Mouse (Mus musculus) regulatory T cell (primary cell): ENCODE results near the gene Fam114a1.

Experiments used
- in situ Hi-C: fragments of 300-600 bp; cut with MboI, MseI; formaldehyde crosslinking; loops from one replicate; pipeline ENCODE4 v1.15.1; 2025; ENCODE audit warnings: high pct_unique_total_duplicates

Gene Fam114a1

DNA sequence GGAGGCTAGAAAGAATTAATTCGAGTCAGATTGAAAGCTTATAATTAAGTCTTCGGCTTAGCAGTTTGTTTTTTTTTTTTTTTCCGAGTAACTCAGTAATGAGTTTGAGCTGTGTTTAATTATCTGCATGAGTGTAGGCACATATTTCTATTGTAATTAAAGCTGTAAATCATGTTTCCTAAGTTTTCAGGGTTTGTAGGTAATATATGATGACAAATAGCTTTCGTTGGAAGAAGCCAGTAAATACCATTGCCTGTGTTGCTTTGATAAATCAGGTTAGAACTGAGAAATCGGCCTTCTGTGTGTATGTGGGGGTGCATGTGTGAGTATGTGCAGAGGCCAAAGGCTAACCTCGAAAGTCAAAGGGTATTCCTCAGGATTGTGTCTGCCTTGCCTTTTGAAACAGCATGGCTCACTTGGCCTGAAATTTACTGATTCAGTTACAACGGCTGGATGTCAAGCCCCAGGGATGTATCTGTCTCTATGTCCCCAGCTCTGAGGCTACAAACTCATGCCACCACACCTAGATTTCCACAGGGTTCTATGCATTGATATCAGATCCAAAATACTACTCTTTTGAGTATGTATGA, 34.2 kb downstream of the Fam114a1 start:
- in situ Hi-C loops: no loop called here

DNA sequence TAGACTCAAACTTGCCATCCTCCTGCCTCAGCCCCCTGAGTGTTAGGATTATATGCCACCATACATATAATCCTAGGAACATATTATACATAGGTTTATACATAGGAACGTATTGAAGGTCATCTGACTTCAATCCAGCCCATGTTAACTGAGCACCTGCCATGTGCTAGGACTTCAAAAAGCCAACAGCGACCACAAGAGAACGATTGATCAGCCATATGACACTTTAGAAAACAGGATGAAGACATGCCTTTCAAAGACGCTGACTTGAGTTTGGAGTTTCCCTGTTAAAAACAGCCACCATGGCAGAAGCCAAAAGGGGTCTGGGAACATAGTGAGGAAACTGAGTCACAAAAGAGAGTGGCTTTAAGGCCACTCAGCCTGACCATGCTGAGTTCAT, 35.4 kb downstream of the Fam114a1 start:
- in situ Hi-C loops: no loop called here

DNA sequence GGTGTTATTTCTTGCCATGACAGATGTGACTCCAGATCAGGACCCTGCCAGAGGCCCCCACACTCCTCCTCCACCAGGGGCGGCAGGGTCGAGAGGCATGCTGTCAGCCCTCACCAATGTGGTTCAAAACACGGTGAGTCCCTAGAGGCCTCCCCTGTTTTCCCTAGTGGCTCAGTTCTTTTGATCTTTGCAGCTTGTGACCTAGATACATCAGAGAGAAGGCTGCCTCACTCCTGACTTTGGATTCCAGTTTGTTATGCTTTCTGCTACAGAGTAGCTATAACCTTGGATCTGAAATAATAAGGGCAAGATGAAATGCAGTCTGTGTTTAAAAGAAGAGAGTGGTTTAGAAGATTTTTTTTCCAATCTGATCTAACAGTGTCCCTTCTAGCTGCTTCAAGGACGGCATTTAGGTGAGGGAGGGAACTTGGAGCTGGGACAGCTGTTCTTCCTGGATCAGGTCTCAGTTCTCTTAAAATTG, 36.2 kb downstream of the Fam114a1 start:
- in situ Hi-C loops: no loop called here

GRCm38 (mm10) chr5:65011901-65012573, 42.2 kb downstream of the Fam114a1 start:
- in situ Hi-C loops: no loop called here

DNA sequence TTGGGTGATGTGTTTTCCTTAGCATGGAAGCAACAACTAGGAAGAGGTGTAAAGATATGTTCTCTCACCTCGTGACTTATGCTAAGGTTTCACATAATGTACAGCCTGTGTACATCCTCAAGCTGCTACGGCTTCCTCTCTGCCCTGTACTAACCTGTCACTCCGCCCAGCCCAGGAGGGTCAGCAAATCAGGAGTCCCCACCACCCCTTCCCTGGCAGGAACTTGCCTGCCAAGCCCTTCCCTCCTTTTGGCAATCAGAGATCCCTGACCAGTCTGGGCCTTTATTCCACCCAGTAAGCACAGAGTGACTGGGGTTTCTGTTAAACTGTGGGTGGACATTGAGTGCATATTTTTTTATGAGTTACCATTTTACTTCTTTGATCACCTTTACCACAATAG, 45.6 kb downstream of the Fam114a1 start:
- in situ Hi-C loops: no loop called here

- in situ Hi-C loops: no loop called here
Observed at GRCm38 (mm10) chr5:65019109-65019508, 49.2 kb downstream of the Fam114a1 start.

DNA sequence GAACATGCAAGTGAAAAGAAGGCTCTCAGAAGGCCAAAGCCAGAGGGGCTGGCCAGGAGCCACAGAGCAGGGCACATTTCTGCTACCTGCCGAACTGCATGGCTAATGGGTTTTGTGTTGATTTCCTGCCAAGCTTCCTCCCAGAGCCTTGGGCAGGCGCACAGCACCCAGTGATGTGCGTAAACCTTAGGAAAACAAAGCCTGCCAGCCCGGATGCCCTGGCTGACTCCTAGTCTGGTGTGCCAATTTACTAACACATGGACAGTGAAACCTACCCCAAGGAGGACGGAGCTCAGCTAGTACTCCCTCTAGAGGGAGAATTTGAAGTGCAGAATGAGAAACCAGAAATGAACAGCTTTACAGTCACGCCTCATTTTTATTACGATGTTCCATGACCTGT, 50.0 kb downstream of the Fam114a1 start:
- in situ Hi-C loops: no loop called here

GRCm38 (mm10) chr5:65022006-65022405, 52.1 kb downstream of the Fam114a1 start:
- in situ Hi-C loops: no loop called here

- in situ Hi-C loops: no loop called here
Observed at GRCm38 (mm10) chr5:65024641-65025040, 54.8 kb downstream of the Fam114a1 start.

DNA sequence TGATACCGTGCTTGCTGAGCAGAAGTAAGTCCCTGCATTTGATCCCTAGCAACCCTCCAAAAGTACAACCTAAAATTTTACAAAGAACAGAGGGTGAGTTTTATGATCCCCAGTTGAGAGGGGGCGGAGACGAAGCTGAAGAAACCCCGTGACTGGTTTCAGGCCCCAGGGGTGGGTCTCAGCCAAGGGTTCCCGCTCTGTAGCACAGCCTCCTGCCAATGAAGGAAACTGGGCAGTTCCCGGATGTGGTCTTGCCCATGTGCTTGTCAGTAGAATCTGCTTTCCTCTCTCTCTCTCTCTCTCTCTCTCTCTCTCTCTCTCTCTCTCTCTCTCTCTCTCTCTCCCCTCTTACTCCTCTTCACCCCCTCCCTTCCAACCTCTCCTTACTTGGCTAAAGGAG, 56.0 kb downstream of the Fam114a1 start:
- in situ Hi-C loops: no loop called here

GRCm38 (mm10) chr5:65026776-65027175, 56.9 kb downstream of the Fam114a1 start:
- in situ Hi-C loops: no loop called here

- in situ Hi-C loops: no loop called here
Observed at GRCm38 (mm10) chr5:65028019-65028418, 58.1 kb downstream of the Fam114a1 start.

DNA sequence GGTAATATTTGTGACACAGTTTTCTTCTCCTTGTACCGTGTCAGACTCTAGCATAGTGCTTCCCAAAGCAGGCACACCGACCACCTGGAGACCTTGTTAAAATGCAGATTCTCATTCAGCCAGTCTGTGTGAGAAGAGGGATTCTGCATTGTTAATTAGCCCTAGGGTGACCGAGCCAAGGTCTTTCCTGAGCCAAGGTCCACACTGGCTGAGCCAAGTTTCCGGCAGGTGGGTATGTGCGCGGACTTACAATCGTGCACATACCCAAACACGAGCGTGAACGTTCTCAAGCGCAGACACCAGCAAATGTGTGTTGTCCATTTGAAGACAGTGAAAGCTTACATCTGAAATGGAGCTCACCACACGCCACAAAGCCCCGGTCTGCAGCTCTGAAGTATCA, 66.7 kb downstream of the Fam114a1 start:
- in situ Hi-C loops: no loop called here

GRCm38 (mm10) chr5:65038305-65038704, 68.4 kb downstream of the Fam114a1 start:
- in situ Hi-C loops: no loop called here

DNA sequence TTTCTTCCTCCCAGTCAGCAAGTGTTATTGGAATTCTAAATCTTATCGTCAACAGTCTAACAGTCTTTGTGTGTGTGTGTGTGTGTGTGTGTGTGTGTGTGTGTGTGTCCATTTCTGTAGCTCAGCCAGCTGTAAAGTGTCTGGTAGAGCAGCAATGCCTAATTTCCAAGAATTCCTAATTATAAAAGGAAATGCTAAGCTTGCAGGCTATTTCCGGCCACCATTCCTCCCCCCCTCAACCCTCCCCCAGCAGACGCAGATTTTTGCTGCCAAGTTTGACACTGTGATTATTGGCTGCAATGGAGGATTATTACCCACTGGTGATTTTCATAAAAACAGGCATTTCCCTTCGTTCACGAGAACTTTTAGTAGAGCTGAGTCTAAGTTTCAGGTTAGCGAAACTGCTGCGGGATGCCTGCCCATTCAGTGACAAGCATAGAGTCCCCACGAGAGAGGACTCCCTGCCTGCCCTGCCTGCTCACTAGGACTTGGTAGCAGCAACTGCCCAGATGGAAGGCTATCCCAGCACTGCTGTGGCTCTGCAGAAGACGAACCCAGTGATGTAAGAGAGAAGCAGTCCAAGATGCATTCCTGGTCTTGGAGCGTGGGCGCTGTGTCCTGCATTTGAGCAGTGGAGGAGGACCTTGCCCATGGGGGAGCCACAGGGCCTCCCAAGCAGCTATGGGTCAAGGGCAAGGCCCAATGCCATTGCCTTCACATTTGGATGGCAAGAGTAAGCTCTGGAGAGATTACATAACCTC, 69.1 kb downstream of the Fam114a1 start:
- in situ Hi-C loops: no loop called here

GRCm38 (mm10) chr5:65040463-65040862, 70.6 kb downstream of the Fam114a1 start:
- in situ Hi-C loops: loop anchor here (5.0 kb wide), 1 partner anchor 48 kb away; no protein-coding TSS in a partner anchor

- in situ Hi-C loops: loop anchor here (5.0 kb wide), 1 partner anchor 51 kb away; no protein-coding TSS in a partner anchor
Observed at GRCm38 (mm10) chr5:65043407-65043895, 73.6 kb downstream of the Fam114a1 start.

DNA sequence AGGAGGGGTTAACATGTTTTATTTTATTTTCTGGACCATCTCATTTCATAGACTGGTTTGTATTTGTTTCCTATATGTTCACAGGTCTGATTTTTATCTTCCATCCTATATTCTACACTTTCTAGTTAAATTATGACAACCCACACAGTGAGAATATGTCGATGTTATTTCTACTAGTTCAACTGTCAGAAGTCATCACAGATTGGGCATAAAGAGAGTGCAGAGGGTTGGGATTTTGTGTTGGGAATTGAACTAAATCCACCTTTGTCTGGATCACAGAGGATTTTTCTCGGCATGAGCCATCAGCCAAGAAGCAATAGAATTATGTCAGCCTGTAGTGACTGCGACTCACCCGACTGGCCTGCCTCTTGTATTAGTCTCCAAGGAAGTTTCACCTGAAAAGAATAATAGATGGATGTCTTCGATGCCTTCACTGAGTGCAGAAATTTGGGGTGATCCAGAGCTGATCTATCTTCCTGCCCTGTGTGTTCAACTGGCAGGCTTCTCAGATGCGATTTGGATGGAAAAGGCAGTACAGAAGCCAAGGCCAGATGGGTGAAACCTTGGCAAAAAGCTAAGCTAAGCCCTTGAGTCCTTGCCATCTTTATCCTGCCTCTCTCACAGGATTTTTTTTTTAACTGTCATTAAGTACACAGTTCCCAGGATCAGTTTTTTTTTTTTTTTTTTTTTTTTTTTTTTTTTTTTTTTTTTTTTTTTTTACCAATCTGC, 75.9 kb downstream of the Fam114a1 start:
- in situ Hi-C loops: no loop called here

GRCm38 (mm10) chr5:65046442-65047284, 76.8 kb downstream of the Fam114a1 start:
- in situ Hi-C loops: no loop called here

GRCm38 (mm10) chr5:65047285-65047855, 77.5 kb downstream of the Fam114a1 start:
- in situ Hi-C loops: no loop called here
